Comparison of ENCODE assay signal across 14 mouse cellular contexts in the genomic region with DNA sequence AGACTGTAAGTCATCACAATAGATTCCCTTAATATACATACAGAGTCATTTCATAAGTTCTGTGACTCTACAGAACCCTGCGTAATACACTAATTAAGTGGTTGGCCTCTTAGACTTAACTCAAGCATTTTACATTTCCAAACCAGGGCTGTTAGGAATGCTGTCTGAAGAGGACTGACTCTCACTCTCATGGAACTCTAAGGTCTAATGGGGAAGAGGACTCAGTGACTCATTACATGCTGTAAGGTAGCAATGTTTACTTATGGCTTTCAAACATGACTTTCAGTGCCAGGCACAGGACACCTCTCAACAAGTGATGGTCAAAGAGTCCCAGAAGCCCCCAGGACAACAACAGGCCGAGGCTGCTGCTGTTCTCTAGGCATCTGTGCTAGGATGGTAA.
"Had no signal": no experiment of that assay in that cellular context is flagged by ENCODE, and none has a peak within 500 bp of the region (broad histone marks: within the 10 kb centered on the region; RNA-seq: fewer than 3 reads in every experiment).

No protein-coding gene starts in this region.

- H3K9me3 ChIP-seq: midbrain, embryonic 10.5 days; midbrain, embryonic 12.5 days; neural tube, embryonic 12.5 days; stomach, embryonic 15.5 days had no signal

- H3K4me1 ChIP-seq: midbrain, embryonic 10.5 days; midbrain, embryonic 12.5 days; neural tube, embryonic 12.5 days; stomach, embryonic 15.5 days had no signal

- H3K4me2 ChIP-seq: lung, embryonic 14.5 days; midbrain, embryonic 12.5 days; neural tube, embryonic 12.5 days; stomach, embryonic 15.5 days had no signal

- H3K27ac ChIP-seq: liver, embryonic 14.5 days; midbrain, embryonic 10.5 days; midbrain, embryonic 12.5 days; neural tube, embryonic 12.5 days; stomach, embryonic 15.5 days had no signal

- H3K27me3 ChIP-seq: midbrain, embryonic 12.5 days; neural tube, embryonic 12.5 days; stomach, embryonic 15.5 days had no signal

- H3K36me3 ChIP-seq: midbrain, embryonic 10.5 days; midbrain, embryonic 12.5 days; neural tube, embryonic 12.5 days; stomach, embryonic 15.5 days had no signal

- DNase-seq: lung, adult 18-20 months; lung, embryonic 14.5 days; lung, postnatal 14 days; lung, postnatal 4 days; midbrain, embryonic 14.5 days; right cerebral cortex, postnatal 14 days; thymus, adult 18-20 months; thymus, postnatal 14 days; thymus, postnatal 36 days had no signal

- H3K9ac ChIP-seq: liver, embryonic 14.5 days; lung, embryonic 14.5 days; midbrain, embryonic 12.5 days; neural tube, embryonic 12.5 days; stomach, embryonic 15.5 days had no signal

- H3K4me3 ChIP-seq: midbrain, embryonic 10.5 days; midbrain, embryonic 12.5 days; neural tube, embryonic 12.5 days; stomach, embryonic 15.5 days had no signal
